ENCODE assay signal across 10 mouse cellular contexts in genomic region chr1:59333386-59333759, GRCm38 (mm10).
A peak's percentile ranks its signal among the peaks of the same experiment; 100 is the strongest.
DNase-seq lines count a peak whose midpoint lies in the region; ATAC-seq and TF ChIP-seq lines count a peak whose summit lies in the region.
"Had no signal": no experiment of that assay in that cellular context is flagged by ENCODE, and none has a peak within 500 bp of the region (broad histone marks: within the 10 kb centered on the region; RNA-seq: fewer than 3 reads in every experiment).

No protein-coding gene starts in this region.

- TF ChIP-seq POLR2A in lung, adult 2 months (IDR thresholded peaks at IDR 0.05; ENCODE audit: borderline replicate concordance, extremely low read depth, low read depth, low read length): no peak

- H3K4me1 ChIP-seq in lung, embryonic 14.5 days (ENCODE audit: insufficient read depth): peaks cover 15% of the 10 kb centered on the region
- no peaks in the 10 kb centered on the region for H3K4me1 ChIP-seq in lung, adult 2 months (ENCODE audit: control insufficient read depth, insufficient read depth, low read length)
- peaks cover 31% of the 10 kb centered on the region for H3K4me1 ChIP-seq in forebrain, embryonic 12.5 days
- peaks cover 15% of the 10 kb centered on the region for H3K4me1 ChIP-seq in hindbrain, postnatal 0 days (ENCODE audit: insufficient read depth, low read length)
- peaks cover 27% of the 10 kb centered on the region for H3K4me1 ChIP-seq in neural tube, embryonic 15.5 days

- no peak overlapping the region for H3K9ac ChIP-seq in lung, embryonic 14.5 days
- no peak overlapping the region for H3K9ac ChIP-seq in forebrain, embryonic 12.5 days
- H3K9ac ChIP-seq in hindbrain, postnatal 0 days (replicated peaks; ENCODE audit: low read length): no peak overlapping the region
- no peak overlapping the region for H3K9ac ChIP-seq in neural tube, embryonic 15.5 days (replicated peaks)

- peak overlapping the region; percentile 29; the same call in 1 of the 2 replicates for H3K4me2 ChIP-seq in lung, embryonic 14.5 days
- peak overlapping the region; percentile 1; the same call in 1 of the 2 replicates for H3K4me2 ChIP-seq in forebrain, embryonic 12.5 days
- peak overlapping the region; percentile 25; the same call in 1 of the 2 replicates for H3K4me2 ChIP-seq in hindbrain, postnatal 0 days (ENCODE audit: low read depth, low read length)
- H3K4me2 ChIP-seq in neural tube, embryonic 15.5 days: peak overlapping the region; percentile 3; the same call in 1 of the 2 replicates

- no peaks in the 10 kb centered on the region for H3K36me3 ChIP-seq in lung, embryonic 14.5 days (ENCODE audit: insufficient read depth)
- no peaks in the 10 kb centered on the region for H3K36me3 ChIP-seq in forebrain, embryonic 12.5 days (replicated peaks)
- no peaks in the 10 kb centered on the region for H3K36me3 ChIP-seq in hindbrain, postnatal 0 days (ENCODE audit: insufficient read depth, low read length)
- H3K36me3 ChIP-seq in neural tube, embryonic 15.5 days: no peaks in the 10 kb centered on the region

- H3K9me3 ChIP-seq in lung, embryonic 14.5 days (ENCODE audit: low read depth, low read length): no peaks in the 10 kb centered on the region
- no peaks in the 10 kb centered on the region for H3K9me3 ChIP-seq in forebrain, embryonic 12.5 days
- H3K9me3 ChIP-seq in hindbrain, postnatal 0 days (ENCODE audit: low read length): no peaks in the 10 kb centered on the region
- H3K9me3 ChIP-seq in neural tube, embryonic 15.5 days (replicated peaks): no peaks in the 10 kb centered on the region

- no peak for TF ChIP-seq CTCF in lung, embryonic 14.5 days (IDR thresholded peaks at IDR 0.05; ENCODE audit: low read depth)
- no peak for TF ChIP-seq CTCF in lung, adult 2 months (IDR thresholded peaks at IDR 0.05; ENCODE audit: insufficient read depth, low read length)
- no peak for TF ChIP-seq CTCF in hindbrain, postnatal 0 days (IDR thresholded peaks at IDR 0.05; ENCODE audit: low read depth)

- WGBS in lung, embryonic 14.5 days: 43% methylated on average over 5 of the region's 5 CpGs
- 58% methylated on average over 5 of the region's 5 CpGs for WGBS in lung, adult 2 months
- WGBS in forebrain, embryonic 12.5 days: 32% methylated on average over 5 of the region's 5 CpGs
- WGBS in hindbrain, postnatal 0 days: 22% methylated on average over 5 of the region's 5 CpGs
- WGBS in neural tube, embryonic 15.5 days: 19% methylated on average over 5 of the region's 5 CpGs

- H3K27me3 ChIP-seq in lung, embryonic 14.5 days (ENCODE audit: insufficient read depth, low read length): no peaks in the 10 kb centered on the region
- H3K27me3 ChIP-seq in forebrain, embryonic 12.5 days: peaks cover 23% of the 10 kb centered on the region
- no peaks in the 10 kb centered on the region for H3K27me3 ChIP-seq in hindbrain, postnatal 0 days (ENCODE audit: insufficient read depth, low read length)
- H3K27me3 ChIP-seq in neural tube, embryonic 15.5 days (replicated peaks): no peaks in the 10 kb centered on the region

- H3K27ac ChIP-seq in lung, embryonic 14.5 days (ENCODE audit: low read depth): peak overlapping the region; percentile 56; the same call in 1 of the 2 replicates
- H3K27ac ChIP-seq in forebrain, embryonic 12.5 days: peak overlapping the region; percentile 37
- no peak overlapping the region for H3K27ac ChIP-seq in hindbrain, postnatal 0 days
- 0 out of 2 replicates have a peak overlapping the region, but pooled peaks have one; percentile 41 for H3K27ac ChIP-seq in neural tube, embryonic 15.5 days (replicated peaks)
- H3K27ac ChIP-seq: heart, adult 2 months had no signal

- ATAC-seq in lung, embryonic 14.5 days (ENCODE audit: insufficient read depth): 0 out of 2 replicates have a peak, but pooled peaks have one; percentile 9
- peak; percentile 57; the same call in 1 of the 2 replicates for ATAC-seq in forebrain, embryonic 12.5 days (ENCODE audit: low FRiP score)
- peak; percentile 58; the same call in 1 of the 2 replicates for ATAC-seq in hindbrain, postnatal 0 days
- ATAC-seq in neural tube, embryonic 15.5 days (ENCODE audit: low FRiP score): peak; percentile 45; the same call in 1 of the 2 replicates
- no peak for ATAC-seq in erythroblast, adult 5-6 weeks (replicated peaks; ENCODE audit: low FRiP score, poor library complexity, severe bottlenecking)

- DNase-seq in lung, embryonic 14.5 days: peak; percentile 3
- DNase-seq in lung, adult 2 months: no peak
- peak; percentile 22 for DNase-seq in hindbrain, postnatal 0 days (ENCODE audit: low spot score)
- DNase-seq in thymus, postnatal 36 days: no peak
- DNase-seq: heart, adult 2 months; kidney, postnatal 36 days; lung, adult 18-20 months had no signal

- no peak overlapping the region for H3K4me3 ChIP-seq in lung, embryonic 14.5 days (ENCODE audit: low read depth, low read length)
- no peak overlapping the region for H3K4me3 ChIP-seq in lung, adult 2 months (replicated peaks; ENCODE audit: extremely low read depth, low read depth, low read length)
- H3K4me3 ChIP-seq in forebrain, embryonic 12.5 days (replicated peaks): no peak overlapping the region
- no peak overlapping the region for H3K4me3 ChIP-seq in hindbrain, postnatal 0 days (ENCODE audit: low read length)
- H3K4me3 ChIP-seq in neural tube, embryonic 15.5 days (replicated peaks): no peak overlapping the region
- H3K4me3 ChIP-seq: heart, adult 2 months had no signal

Comparison
In these comparisons a context has a peak if more than half of its experiments do, and no peak if none do; other contexts are left out.
1. DNase-seq: peak in lung, embryonic 14.5 days (single experiment) and hindbrain, postnatal 0 days (single experiment); none in lung, adult 2 months (single experiment) and thymus, postnatal 36 days (0 of 2).
2. Peak in every context shown above with its lines, with median percentiles within 50 percentile points of each other: H3K4me2 ChIP-seq.